Mouse (Mus musculus): ENCODE data around the gene Zdhhc19. TPM values are rescaled to one million over a fixed set of nuclear protein-coding genes. Genes with fewer than 3 reads are reported as not detected.

Gene Zdhhc19
- total RNA-seq, 1 experiment = not detected

DNA sequence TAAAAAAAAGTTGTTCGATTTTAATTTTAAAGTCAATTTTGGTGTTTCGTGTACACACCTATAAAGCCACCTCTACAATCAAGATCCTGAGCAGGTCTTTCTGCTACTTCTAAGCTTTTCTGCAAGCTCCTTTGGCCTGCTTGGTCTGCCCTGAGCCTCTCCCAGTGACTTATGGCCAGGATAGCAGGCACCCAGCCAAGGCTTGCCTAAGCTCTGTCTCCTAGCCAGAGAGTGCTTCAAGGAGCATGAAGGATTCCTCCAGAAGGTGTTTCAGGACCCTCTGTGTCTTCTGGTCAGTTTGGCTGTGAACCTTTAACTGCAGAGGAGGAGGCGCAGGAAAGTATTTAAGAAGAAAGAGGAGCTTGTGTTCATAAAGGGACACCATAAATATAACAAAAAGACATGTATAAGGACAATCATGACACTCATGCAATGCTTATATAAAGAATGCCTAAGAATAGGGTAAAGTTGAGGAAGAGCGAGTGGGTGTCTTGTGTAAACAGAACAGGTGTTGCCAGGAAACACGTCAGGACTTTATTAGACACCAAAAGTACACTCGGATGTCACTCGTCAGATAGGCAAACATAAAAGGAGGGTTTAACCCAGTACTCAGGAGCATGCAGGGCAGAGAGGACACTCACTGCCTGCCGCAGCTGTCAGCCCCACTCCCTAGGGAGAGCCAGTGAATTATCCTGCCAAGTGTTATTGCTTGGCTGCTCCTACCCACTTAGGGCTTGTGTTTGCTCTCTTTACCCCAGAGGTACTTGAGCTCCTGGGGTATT is 27.6 kb downstream of the Zdhhc19 start:
- H3K4me3 ChIP-seq (ENCODE audit: insufficient read depth in 1 of 2, low read depth in 1 of 2, low read length in 2 of 2, poor library complexity in 1 of 2, severe bottlenecking in 1 of 2) = no peak overlapping the region
- in situ Hi-C loops (cut with MboI; ENCODE audit: low sequenced_read_pairs in 2 of 2, unreplicated experiment in 2 of 2) = no loop called here
- no peak overlapping the region for H3K27ac ChIP-seq (ENCODE audit: insufficient read depth, low read depth, low read length, poor library complexity, severe bottlenecking)

GRCm38 (mm10) chr16:32524244-32524615 is 28.2 kb downstream of the Zdhhc19 start:
- no peak overlapping the region for H3K27ac ChIP-seq (ENCODE audit: insufficient read depth, low read depth, low read length, poor library complexity, severe bottlenecking)
- peaks cover 0 to 2% of the 10 kb centered on the region in 2 experiments; a peak in 1 of 4 replicates for H3K4me1 ChIP-seq (ENCODE audit: control insufficient read depth in 2 of 2, insufficient read depth in 2 of 2, low read length in 2 of 2, poor library complexity in 1 of 2)
- H3K36me3 ChIP-seq (ENCODE audit: control insufficient read depth, insufficient read depth, low read length, poor library complexity, severe bottlenecking) = no peaks in the 10 kb centered on the region
- H3K4me3 ChIP-seq (ENCODE audit: insufficient read depth in 1 of 2, low read depth in 1 of 2, low read length in 2 of 2, poor library complexity in 1 of 2, severe bottlenecking in 1 of 2) = no peak overlapping the region
- no peaks in the 10 kb centered on the region for H3K9me3 ChIP-seq (ENCODE audit: control insufficient read depth, insufficient read depth, low read depth, low read length)
- TF ChIP-seq ZNF384 (IDR thresholded peaks at IDR 0.05; ENCODE audit: low read depth, low read length) (no peak), ZC3H11A (IDR thresholded peaks at IDR 0.05; ENCODE audit: borderline replicate concordance, low read depth, low read length) (no peak), MAFK (IDR thresholded peaks at IDR 0.05; ENCODE audit: insufficient read depth, low read depth, low read length) (no peak), CHD2 (IDR thresholded peaks at IDR 0.05; ENCODE audit: low read depth, low read length) (no peak)
- no peak for DNase-seq (ENCODE audit: low read depth, low spot score)
- H3K9ac ChIP-seq (ENCODE audit: insufficient read depth, low read depth, low read length, poor library complexity, severe bottlenecking) = no peak overlapping the region
- in situ Hi-C loops (cut with MboI; ENCODE audit: low sequenced_read_pairs in 2 of 2, unreplicated experiment in 2 of 2) = no loop called here

More for the DNA sequence above, 27.6 kb downstream of the Zdhhc19 start:
- no peak overlapping the region for H3K9ac ChIP-seq (ENCODE audit: insufficient read depth, low read depth, low read length, poor library complexity, severe bottlenecking)
- peaks cover 0 to 2% of the 10 kb centered on the region in 2 experiments; a peak in 1 of 4 replicates for H3K4me1 ChIP-seq (ENCODE audit: control insufficient read depth in 2 of 2, insufficient read depth in 2 of 2, low read length in 2 of 2, poor library complexity in 1 of 2)
- H3K36me3 ChIP-seq (ENCODE audit: control insufficient read depth, insufficient read depth, low read length, poor library complexity, severe bottlenecking) = no peaks in the 10 kb centered on the region
- H3K9me3 ChIP-seq (ENCODE audit: control insufficient read depth, insufficient read depth, low read depth, low read length) = no peaks in the 10 kb centered on the region
- TF ChIP-seq HCFC1 (IDR thresholded peaks at IDR 0.05; ENCODE audit: borderline replicate concordance, insufficient read depth, low read length) (no peak), ZC3H11A (IDR thresholded peaks at IDR 0.05; ENCODE audit: borderline replicate concordance, low read depth, low read length) (no peak), CHD2 (IDR thresholded peaks at IDR 0.05; ENCODE audit: low read depth, low read length) (no peak), MAFK (IDR thresholded peaks at IDR 0.05; ENCODE audit: insufficient read depth, low read depth, low read length) (no peak), ZNF384 (IDR thresholded peaks at IDR 0.05; ENCODE audit: low read depth, low read length) (no peak)
- no peak for DNase-seq (ENCODE audit: low read depth, low spot score)

- in situ Hi-C loops (cut with MboI; ENCODE audit: low sequenced_read_pairs in 2 of 2, unreplicated experiment in 2 of 2) = no loop called here
- DNase-seq (ENCODE audit: low read depth, low spot score) = no peak
- TF ChIP-seq HCFC1 (IDR thresholded peaks at IDR 0.05; ENCODE audit: borderline replicate concordance, insufficient read depth, low read length) (no peak), ZNF384 (IDR thresholded peaks at IDR 0.05; ENCODE audit: low read depth, low read length) (no peak), CHD2 (IDR thresholded peaks at IDR 0.05; ENCODE audit: low read depth, low read length) (no peak), ZC3H11A (IDR thresholded peaks at IDR 0.05; ENCODE audit: borderline replicate concordance, low read depth, low read length) (no peak), MAFK (IDR thresholded peaks at IDR 0.05; ENCODE audit: insufficient read depth, low read depth, low read length) (no peak)
- 0 out of 4 replicates have a peak, but pooled peaks cover 0 to 2% of the 10 kb centered on the region in 2 experiments for H3K4me1 ChIP-seq (ENCODE audit: control insufficient read depth in 2 of 2, insufficient read depth in 2 of 2, low read length in 2 of 2, poor library complexity in 1 of 2)
- H3K9me3 ChIP-seq (ENCODE audit: control insufficient read depth, insufficient read depth, low read depth, low read length) = no peaks in the 10 kb centered on the region
- H3K36me3 ChIP-seq (ENCODE audit: control insufficient read depth, insufficient read depth, low read length, poor library complexity, severe bottlenecking) = no peaks in the 10 kb centered on the region
- no peak overlapping the region for H3K27ac ChIP-seq (ENCODE audit: insufficient read depth, low read depth, low read length, poor library complexity, severe bottlenecking)
- H3K4me3 ChIP-seq (ENCODE audit: insufficient read depth in 1 of 2, low read depth in 1 of 2, low read length in 2 of 2, poor library complexity in 1 of 2, severe bottlenecking in 1 of 2) = no peak overlapping the region
- H3K9ac ChIP-seq (ENCODE audit: insufficient read depth, low read depth, low read length, poor library complexity, severe bottlenecking) = no peak overlapping the region
Observed at GRCm38 (mm10) chr16:32526906-32527305, 30.8 kb downstream of the Zdhhc19 start.

DNA sequence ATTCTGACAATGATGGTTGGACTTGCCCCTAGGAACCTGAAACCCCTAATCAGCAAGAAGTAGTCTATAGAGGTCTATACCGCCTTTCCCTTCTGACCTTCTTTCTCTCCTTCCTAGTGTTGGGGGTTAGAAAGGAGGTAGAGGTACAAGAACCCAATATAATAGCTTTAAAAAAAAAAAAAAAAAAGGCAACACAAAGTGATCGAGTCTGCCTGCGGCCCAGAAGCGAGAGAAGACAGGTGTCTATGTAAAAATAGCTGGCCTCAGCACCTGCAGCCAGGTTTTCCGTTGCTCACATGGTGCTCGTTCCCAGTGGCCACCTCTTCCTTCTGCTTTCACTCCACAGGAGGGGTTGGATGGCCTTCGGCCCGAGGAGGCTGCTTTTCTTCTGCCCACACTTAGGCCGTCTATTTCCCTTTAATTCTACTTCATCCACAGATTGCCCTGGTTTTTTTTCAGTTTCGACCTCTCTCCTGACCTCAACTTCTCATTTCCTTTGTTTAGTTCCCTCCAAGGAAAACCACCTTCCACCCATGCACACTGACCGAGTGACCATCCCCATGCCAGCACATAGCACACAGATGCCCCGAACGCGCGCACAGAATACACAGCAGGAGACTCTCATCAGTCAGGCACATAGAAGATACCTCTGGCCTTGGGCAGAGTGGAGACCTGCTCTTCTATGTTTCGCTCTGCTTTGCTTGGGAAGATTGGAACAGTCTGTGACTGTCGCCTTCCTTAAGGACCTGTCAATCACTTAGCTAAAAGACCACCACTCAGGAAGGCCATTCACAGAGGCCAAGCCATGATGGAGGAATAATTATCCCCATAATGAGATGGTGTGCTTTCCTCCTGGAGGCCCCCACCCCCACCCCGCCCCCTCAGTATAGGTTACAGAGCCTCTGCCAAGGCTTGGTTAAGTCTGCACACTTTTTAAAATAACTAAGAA is 37.1 kb downstream of the Zdhhc19 start:
- DNase-seq (ENCODE audit: low read depth, low spot score) = no peak
- in situ Hi-C loops (cut with MboI; ENCODE audit: low sequenced_read_pairs in 2 of 2, unreplicated experiment in 2 of 2) = no loop called here
- no peak overlapping the region for H3K27ac ChIP-seq (ENCODE audit: insufficient read depth, low read depth, low read length, poor library complexity, severe bottlenecking)
- H3K9me3 ChIP-seq (ENCODE audit: control insufficient read depth, insufficient read depth, low read depth, low read length) = no peaks in the 10 kb centered on the region
- TF ChIP-seq ZNF384 (IDR thresholded peaks at IDR 0.05; ENCODE audit: low read depth, low read length) (peak; percentile 55; the same call in 1 of the 2 replicates), MAFK (IDR thresholded peaks at IDR 0.05; ENCODE audit: insufficient read depth, low read depth, low read length) (no peak)
- no peak overlapping the region for H3K4me3 ChIP-seq (ENCODE audit: insufficient read depth in 1 of 2, low read depth in 1 of 2, low read length in 2 of 2, poor library complexity in 1 of 2, severe bottlenecking in 1 of 2)
- no peaks in the 10 kb centered on the region for H3K36me3 ChIP-seq (ENCODE audit: control insufficient read depth, insufficient read depth, low read length, poor library complexity, severe bottlenecking)
- H3K4me1 ChIP-seq (ENCODE audit: control insufficient read depth in 2 of 2, insufficient read depth in 2 of 2, low read length in 2 of 2, poor library complexity in 1 of 2) = peaks cover 2 to 5% of the 10 kb centered on the region in 2 experiments; a peak in 2 of 4 replicates
- no peak overlapping the region for H3K9ac ChIP-seq (ENCODE audit: insufficient read depth, low read depth, low read length, poor library complexity, severe bottlenecking)
